Mouse (Mus musculus): Measurements from ENCODE around the gene Shisal2a. TPM values are rescaled to one million over a fixed set of nuclear protein-coding genes. Genes with fewer than 3 reads are reported as not detected.

The Shisal2a gene
- polyA plus RNA-seq, 1 experiment from 2014 or later: 2.0 TPM

DNA sequence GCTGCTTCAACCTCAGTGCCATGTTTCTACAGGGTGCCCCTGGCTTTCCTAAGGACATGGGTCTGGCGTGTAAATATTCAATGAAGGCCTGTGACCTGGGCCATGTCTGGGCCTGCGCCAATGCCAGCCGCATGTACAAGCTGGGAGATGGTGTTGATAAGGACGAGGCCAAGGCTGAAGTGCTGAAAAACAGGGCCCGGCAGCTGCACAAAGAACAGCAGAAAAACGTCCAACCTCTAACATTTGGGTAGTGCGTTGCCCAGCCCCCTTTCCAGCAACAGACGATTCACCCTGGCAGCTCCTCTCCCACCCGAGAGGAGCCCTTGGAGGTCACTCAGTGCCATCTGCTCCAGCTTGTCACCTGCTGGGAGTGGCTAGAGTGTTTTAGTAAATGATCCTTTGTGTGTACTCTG, 44.8 kb downstream of the Shisal2a start:
- Histone ChIP-seq H3K36me3 (ENCODE audit: control insufficient read depth, insufficient read depth, low read length) (peaks cover 3% of the 10 kb centered on the region; the same call in 1 of the 2 replicates), H3K27ac (ENCODE audit: low read depth, low read length) (peak overlapping the region; percentile 19; the same call in 1 of the 2 replicates)
- ATAC-seq (ENCODE audit: low FRiP score): no peak

GRCm38 (mm10) chr4:108337817-108338216, 45.3 kb downstream of the Shisal2a start:
- no peak for ATAC-seq (ENCODE audit: low FRiP score)
- Histone ChIP-seq H3K27ac (ENCODE audit: low read depth, low read length) (no peak overlapping the region), H3K9ac (ENCODE audit: low read depth, low read length) (no peak overlapping the region)

More for the DNA sequence above, 44.8 kb downstream of the Shisal2a start:
- Histone ChIP-seq H3K9me3 (ENCODE audit: control insufficient read depth, low read length) (no peaks in the 10 kb centered on the region), H3K4me1 (replicated peaks; ENCODE audit: control insufficient read depth, insufficient read depth, low read length) (no peaks in the 10 kb centered on the region), H3K4me3 (ENCODE audit: low read depth, low read length) (no peak overlapping the region), H3K4me2 (replicated peaks; ENCODE audit: low read depth, low read length) (no peak overlapping the region), H3K9ac (ENCODE audit: low read depth, low read length) (no peak overlapping the region; the same call in 1 of the 2 replicates), H3K27me3 (ENCODE audit: control insufficient read depth, insufficient read depth, low read length) (no peaks in the 10 kb centered on the region)
- no peak for DNase-seq (ENCODE audit: low spot score)
- WGBS: 51% methylated on average over 9 of the region's 9 CpGs

GRCm38 (mm10) chr4:108336765-108337164, 46.4 kb downstream of the Shisal2a start:
- Histone ChIP-seq H3K4me3 (ENCODE audit: low read depth, low read length) (no peak overlapping the region), H3K36me3 (ENCODE audit: control insufficient read depth, insufficient read depth, low read length) (peaks cover 3% of the 10 kb centered on the region; the same call in 1 of the 2 replicates), H3K27ac (ENCODE audit: low read depth, low read length) (no peak overlapping the region), H3K9me3 (ENCODE audit: control insufficient read depth, low read length) (no peaks in the 10 kb centered on the region), H3K4me2 (replicated peaks; ENCODE audit: low read depth, low read length) (no peak overlapping the region), H3K9ac (ENCODE audit: low read depth, low read length) (no peak overlapping the region), H3K4me1 (replicated peaks; ENCODE audit: control insufficient read depth, insufficient read depth, low read length) (no peaks in the 10 kb centered on the region), H3K27me3 (ENCODE audit: control insufficient read depth, insufficient read depth, low read length) (no peaks in the 10 kb centered on the region)
- 80% methylated on average over 2 of the region's 2 CpGs for WGBS
- ATAC-seq (ENCODE audit: low FRiP score) (no peak), DNase-seq (ENCODE audit: low spot score) (no peak)

More at GRCm38 (mm10) chr4:108337817-108338216, 45.3 kb downstream of the Shisal2a start:
- no peaks in the 10 kb centered on the region for H3K9me3 ChIP-seq (ENCODE audit: control insufficient read depth, low read length)
- peaks cover 3% of the 10 kb centered on the region; the same call in 1 of the 2 replicates for H3K36me3 ChIP-seq (ENCODE audit: control insufficient read depth, insufficient read depth, low read length)
- no peak overlapping the region for H3K4me2 ChIP-seq (replicated peaks; ENCODE audit: low read depth, low read length)
- no peaks in the 10 kb centered on the region for H3K4me1 ChIP-seq (replicated peaks; ENCODE audit: control insufficient read depth, insufficient read depth, low read length)
- WGBS: 31% methylated on average over 3 of the region's 3 CpGs
- H3K4me3 ChIP-seq (ENCODE audit: low read depth, low read length): no peak overlapping the region
- no peak for DNase-seq (ENCODE audit: low spot score)
- no peaks in the 10 kb centered on the region for H3K27me3 ChIP-seq (ENCODE audit: control insufficient read depth, insufficient read depth, low read length)

GRCm38 (mm10) chr4:108335413-108335812, 47.7 kb downstream of the Shisal2a start:
- Histone ChIP-seq H3K27me3 (ENCODE audit: control insufficient read depth, insufficient read depth, low read length) (no peaks in the 10 kb centered on the region), H3K27ac (ENCODE audit: low read depth, low read length) (no peak overlapping the region), H3K4me3 (ENCODE audit: low read depth, low read length) (no peak overlapping the region), H3K4me1 (replicated peaks; ENCODE audit: control insufficient read depth, insufficient read depth, low read length) (no peaks in the 10 kb centered on the region), H3K36me3 (ENCODE audit: control insufficient read depth, insufficient read depth, low read length) (peaks cover 3% of the 10 kb centered on the region; the same call in 1 of the 2 replicates), H3K4me2 (replicated peaks; ENCODE audit: low read depth, low read length) (no peak overlapping the region), H3K9me3 (ENCODE audit: control insufficient read depth, low read length) (no peaks in the 10 kb centered on the region), H3K9ac (ENCODE audit: low read depth, low read length) (no peak overlapping the region)
- no peak for ATAC-seq (ENCODE audit: low FRiP score)
- DNase-seq (ENCODE audit: low spot score): no peak
- 91% methylated on average over 6 of the region's 6 CpGs for whole genome bisulfite sequencing

DNA sequence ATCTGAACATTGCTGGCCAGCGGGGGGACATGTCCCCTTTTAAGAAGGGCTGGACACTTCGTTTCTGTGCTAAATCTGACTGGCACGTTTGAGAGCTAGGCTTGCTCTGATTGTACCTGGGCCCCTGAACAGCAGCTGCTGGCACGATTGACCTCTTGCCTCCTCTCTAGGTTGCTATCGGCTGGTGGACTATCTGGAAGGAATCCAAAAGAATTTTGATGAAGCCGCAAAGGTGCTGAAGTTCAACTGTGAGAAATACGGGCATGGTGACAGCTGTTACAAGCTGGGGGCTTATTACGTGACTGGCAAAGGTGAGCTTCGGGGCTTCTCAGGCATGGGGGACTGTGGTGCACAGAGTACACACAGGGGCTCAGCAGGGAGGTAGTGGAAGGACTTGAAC, 51.1 kb downstream of the Shisal2a start:
- Histone ChIP-seq H3K36me3 (ENCODE audit: control insufficient read depth, insufficient read depth, low read length) (peaks cover 3% of the 10 kb centered on the region; the same call in 1 of the 2 replicates), H3K4me3 (ENCODE audit: low read depth, low read length) (no peak overlapping the region), H3K9me3 (ENCODE audit: control insufficient read depth, low read length) (no peaks in the 10 kb centered on the region), H3K9ac (ENCODE audit: low read depth, low read length) (no peak overlapping the region), H3K4me2 (replicated peaks; ENCODE audit: low read depth, low read length) (no peak overlapping the region), H3K27ac (ENCODE audit: low read depth, low read length) (no peak overlapping the region), H3K27me3 (ENCODE audit: control insufficient read depth, insufficient read depth, low read length) (no peaks in the 10 kb centered on the region), H3K4me1 (replicated peaks; ENCODE audit: control insufficient read depth, insufficient read depth, low read length) (no peaks in the 10 kb centered on the region)
- ATAC-seq (ENCODE audit: low FRiP score) (no peak), DNase-seq (ENCODE audit: low spot score) (no peak)
- 95% methylated on average over 9 of the region's 9 CpGs for WGBS

GRCm38 (mm10) chr4:108329840-108330239, 53.3 kb downstream of the Shisal2a start:
- DNase-seq (ENCODE audit: low spot score) (no peak), ATAC-seq (ENCODE audit: low FRiP score) (no peak)
- WGBS: 93% methylated on average over 6 of the region's 6 CpGs
- Histone ChIP-seq H3K36me3 (ENCODE audit: control insufficient read depth, insufficient read depth, low read length) (no peaks in the 10 kb centered on the region; the same call in 1 of the 2 replicates), H3K9me3 (ENCODE audit: control insufficient read depth, low read length) (no peaks in the 10 kb centered on the region), H3K9ac (ENCODE audit: low read depth, low read length) (no peak overlapping the region), H3K4me2 (replicated peaks; ENCODE audit: low read depth, low read length) (no peak overlapping the region), H3K27ac (ENCODE audit: low read depth, low read length) (no peak overlapping the region), H3K4me3 (ENCODE audit: low read depth, low read length) (no peak overlapping the region), H3K27me3 (ENCODE audit: control insufficient read depth, insufficient read depth, low read length) (no peaks in the 10 kb centered on the region), H3K4me1 (replicated peaks; ENCODE audit: control insufficient read depth, insufficient read depth, low read length) (no peaks in the 10 kb centered on the region)

DNA sequence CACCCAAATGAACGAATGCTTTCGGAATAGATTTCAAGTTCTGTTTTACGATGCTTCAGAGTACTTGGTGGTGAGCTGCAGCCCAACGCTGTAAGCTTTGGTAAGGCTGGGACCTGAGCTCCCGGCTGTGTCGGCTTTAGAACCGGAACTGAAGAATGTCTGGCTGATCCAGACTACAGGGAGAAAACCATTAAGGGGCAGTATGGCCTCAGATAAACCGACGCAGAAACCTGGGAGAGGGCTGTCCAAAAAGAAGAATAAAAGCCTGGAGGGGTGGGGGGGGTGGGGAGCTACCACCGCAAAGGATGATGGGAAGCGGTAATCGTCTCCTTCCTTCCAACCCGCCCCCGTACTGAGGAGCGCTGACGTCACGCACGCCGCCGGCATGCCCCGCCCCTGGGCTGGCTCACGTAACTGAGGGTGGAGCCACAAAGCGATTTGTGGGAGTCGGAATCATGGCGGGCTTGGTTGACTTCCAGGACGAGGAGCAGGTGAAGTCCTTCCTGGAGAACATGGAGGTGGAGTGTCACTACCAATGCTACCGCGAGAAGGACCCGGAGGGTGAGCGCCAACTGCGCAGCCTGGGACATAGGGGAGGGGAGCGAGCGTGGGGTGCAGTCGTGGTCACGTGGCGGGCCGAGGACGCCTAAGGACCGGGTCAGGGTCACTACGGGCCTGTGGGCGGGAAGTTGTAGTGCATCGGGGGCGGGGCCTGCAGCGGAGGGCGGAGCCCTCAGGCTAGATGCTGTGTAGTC, 55.2 kb downstream of the Shisal2a start, which contains the start of gene Coa7:
Gene Coa7, plus strand, starts transcription at position 411 of the 755 bp plus-strand sequence.
- 1% methylated on average over 45 of the region's 45 CpGs for WGBS
- Histone ChIP-seq H3K4me3 (ENCODE audit: low read depth, low read length) (peak within 1 kb of the TSS; percentile 60), H3K4me2 (replicated peaks; ENCODE audit: low read depth, low read length) (peak within 1 kb of the TSS; percentile 42), H3K9ac (ENCODE audit: low read depth, low read length) (peak within 1 kb of the TSS; percentile 54), H3K36me3 (ENCODE audit: control insufficient read depth, insufficient read depth, low read length) (no peaks in the 10 kb centered on the region), H3K4me1 (replicated peaks; ENCODE audit: control insufficient read depth, insufficient read depth, low read length) (no peaks in the 10 kb centered on the region), H3K27ac (ENCODE audit: low read depth, low read length) (peak within 1 kb of the TSS; percentile 65), H3K9me3 (ENCODE audit: control insufficient read depth, low read length) (no peaks in the 10 kb centered on the region), H3K27me3 (ENCODE audit: control insufficient read depth, insufficient read depth, low read length) (no peaks in the 10 kb centered on the region)
- DNase-seq (ENCODE audit: low spot score) (peak; percentile 99), ATAC-seq (ENCODE audit: low FRiP score) (peak; percentile 96)

- Histone ChIP-seq H3K36me3 (ENCODE audit: control insufficient read depth, insufficient read depth, low read length) (no peaks in the 10 kb centered on the region), H3K4me1 (replicated peaks; ENCODE audit: control insufficient read depth, insufficient read depth, low read length) (no peaks in the 10 kb centered on the region), H3K27me3 (ENCODE audit: control insufficient read depth, insufficient read depth, low read length) (no peaks in the 10 kb centered on the region), H3K27ac (ENCODE audit: low read depth, low read length) (peak overlapping the region; percentile 65), H3K4me2 (replicated peaks; ENCODE audit: low read depth, low read length) (peak overlapping the region; percentile 34), H3K9me3 (ENCODE audit: control insufficient read depth, low read length) (no peaks in the 10 kb centered on the region), H3K4me3 (ENCODE audit: low read depth, low read length) (peak overlapping the region; percentile 60), H3K9ac (ENCODE audit: low read depth, low read length) (peak overlapping the region; percentile 47)
- peak; percentile 10; the same call in 1 of the 2 replicates for ATAC-seq (ENCODE audit: low FRiP score)
- peak; percentile 41 for DNase-seq (ENCODE audit: low spot score)
- 43% methylated on average over 6 of the region's 6 CpGs for WGBS
These were observed 56.0 kb downstream of the Shisal2a start for GRCm38 (mm10) chr4:108327071-108327579.
